Mouse (Mus musculus): ENCODE results near the gene 2010111I01Rik.

The 2010111I01Rik gene

DNA sequence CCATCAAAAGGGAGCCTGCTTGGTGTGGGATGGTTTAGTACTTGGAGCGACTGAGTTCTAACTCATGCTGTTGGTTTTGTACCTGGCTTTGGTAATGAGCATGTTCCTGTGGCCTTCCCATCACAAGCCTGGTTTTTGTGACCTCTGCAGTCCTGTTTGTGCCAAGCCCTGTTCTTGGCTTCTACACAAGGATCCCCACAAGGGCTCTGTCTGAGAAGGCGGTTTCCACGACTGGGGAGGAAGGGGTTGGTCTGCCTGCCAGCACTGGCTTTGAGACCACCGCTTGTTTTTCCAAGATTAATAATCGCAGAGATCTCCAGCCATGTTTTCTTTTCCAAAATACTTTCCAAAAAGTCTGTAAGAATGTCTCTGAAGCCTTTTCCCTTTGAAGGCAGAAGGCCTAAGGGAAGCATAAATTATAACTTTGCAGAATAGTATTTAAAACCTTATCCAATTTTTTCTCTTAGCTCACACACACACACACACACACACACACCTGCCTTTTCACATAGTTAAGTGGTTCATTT lies 67.7 kb downstream of the 2010111I01Rik start:
- no peak for DNase-seq

DNA sequence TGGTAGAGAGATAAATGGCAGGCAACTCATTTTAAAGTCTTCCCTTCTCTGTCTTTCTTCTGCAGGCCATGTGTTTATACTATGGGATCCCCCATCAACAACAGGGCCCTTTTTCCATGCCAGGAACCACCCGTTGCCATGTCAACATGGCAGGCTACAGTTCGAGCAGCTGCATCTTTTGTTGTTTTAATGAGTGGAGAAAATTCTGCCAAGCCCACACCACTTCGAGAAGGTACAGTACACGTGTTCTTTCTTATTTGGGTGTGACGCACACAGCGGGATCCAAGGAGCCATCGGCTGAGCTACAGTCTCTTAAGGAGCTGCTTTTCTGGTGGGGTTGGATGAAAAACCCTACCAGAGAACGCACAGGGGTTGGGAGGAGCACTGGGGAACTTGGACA lies 68.3 kb downstream of the 2010111I01Rik start:
- peak; percentile 6 to 45 for DNase-seq

DNA sequence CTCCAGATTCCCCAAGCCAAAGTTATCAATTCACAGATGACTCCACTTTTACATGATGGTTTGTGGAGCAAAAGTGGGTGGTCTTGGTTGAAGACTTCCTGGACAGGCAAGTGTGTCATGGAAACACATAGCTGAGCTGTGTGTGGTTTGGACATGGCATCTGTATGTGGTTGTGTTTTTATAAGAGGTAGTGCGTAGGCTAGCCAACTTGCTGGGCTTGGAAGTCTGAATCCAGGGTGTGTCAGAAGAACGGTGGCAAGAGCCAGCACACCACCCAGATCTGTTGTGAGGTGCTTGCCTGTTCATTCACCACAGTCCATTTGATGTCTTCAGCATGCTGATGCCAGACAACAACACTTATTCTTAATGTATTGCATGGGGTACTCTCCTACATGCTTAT lies 68.7 kb downstream of the 2010111I01Rik start:
- no peak for DNase-seq

DNA sequence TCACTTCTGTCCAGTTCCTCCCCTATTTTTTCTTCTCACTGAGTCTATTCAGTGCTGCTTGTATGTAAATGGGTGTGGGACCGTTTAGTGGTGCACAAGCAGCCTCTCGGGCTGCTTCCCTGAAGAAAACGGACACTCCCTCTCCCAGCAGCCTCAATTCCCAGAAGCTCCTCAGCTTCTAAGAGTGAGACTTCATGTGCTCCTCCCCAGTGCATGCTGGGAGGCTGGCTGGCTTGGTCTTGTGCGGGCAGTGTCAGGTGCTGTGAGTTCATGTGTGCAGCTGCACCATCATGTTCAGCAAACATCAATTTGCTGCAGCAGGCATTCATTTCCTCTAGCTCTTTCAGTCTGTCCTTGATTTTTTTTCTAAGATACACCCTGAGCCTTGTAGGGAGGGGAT lies 70.0 kb downstream of the 2010111I01Rik start:
- DNase-seq, result no peak

DNA sequence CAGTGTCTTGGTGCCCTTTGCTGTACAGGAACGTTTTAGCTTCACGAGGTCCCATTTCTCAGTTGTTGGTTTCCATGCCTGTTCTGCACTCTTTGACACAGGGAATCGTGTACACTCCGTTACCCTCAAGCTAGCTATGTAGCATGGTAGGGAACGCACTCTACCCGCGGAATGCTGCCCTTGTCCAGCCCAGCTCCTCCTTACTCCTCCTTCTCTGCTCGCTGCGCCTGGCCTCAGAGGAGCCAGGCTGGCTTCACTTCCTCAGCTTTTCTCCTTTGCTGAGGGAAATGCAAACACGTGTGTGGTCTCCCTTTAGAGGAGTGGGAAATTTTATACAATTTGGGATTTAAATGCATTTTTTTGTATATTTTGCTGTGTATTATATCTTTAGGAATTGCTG lies 73.2 kb downstream of the 2010111I01Rik start:
- DNase-seq, result no peak

DNA sequence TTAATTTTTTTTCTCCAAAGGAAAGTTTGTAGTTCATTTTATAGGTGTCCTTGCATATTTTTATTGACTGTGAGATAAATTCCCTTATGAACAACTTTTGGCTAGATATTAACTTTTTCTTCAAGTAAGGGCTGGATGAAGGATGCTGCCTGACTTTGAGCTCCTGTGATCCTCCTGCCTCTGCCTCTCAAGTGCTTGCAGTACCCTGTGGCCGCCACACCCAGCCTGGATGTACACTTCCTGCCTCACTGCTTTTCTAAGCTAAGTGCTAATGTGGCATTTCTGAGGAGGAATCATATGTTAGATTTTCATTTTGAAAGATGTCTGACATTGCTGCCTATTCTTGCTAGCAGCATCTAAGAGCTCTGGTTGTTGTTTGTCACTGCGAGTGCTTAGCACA lies 73.7 kb downstream of the 2010111I01Rik start:
- DNase-seq, result no peak

DNA sequence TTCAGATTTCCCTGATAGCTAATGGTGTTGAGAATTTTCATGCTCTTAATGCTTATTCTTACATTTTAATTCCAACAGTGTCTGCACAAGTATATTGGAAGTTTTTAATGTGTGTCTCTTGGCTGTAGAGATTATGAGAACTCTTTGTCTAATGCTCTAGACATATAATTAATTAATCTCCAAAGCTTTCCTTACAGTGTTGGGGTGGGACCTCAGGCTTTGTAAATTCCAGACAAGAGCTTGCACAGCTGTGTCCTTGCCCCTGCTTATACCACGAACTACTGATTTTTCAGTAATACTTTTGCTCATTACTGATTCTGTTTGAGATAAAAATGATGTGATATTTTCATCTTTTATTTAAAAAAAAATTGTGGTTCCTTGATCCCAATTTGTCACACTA lies 74.2 kb downstream of the 2010111I01Rik start:
- DNase-seq, result no peak

DNA sequence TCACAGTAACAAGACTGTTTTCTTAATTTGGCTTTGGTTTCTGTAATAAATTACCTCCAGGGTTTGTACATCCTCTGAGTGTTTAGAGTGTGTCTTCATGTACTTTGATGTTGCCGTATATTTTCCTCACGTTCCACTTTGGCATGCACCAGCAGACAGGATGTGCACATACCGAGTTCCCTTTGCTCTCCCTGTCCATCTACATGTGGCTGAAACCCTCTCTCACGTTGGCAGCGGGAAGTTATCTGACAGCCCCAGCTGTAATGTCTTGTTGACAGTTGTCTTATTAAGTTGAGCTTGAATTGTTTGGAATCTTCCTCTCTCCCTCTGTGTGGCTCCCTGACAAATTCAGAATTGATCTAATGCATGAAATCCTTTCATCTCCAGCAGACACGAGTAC lies 74.6 kb downstream of the 2010111I01Rik start:
- peak; percentile 64 to 78 for DNase-seq

DNA sequence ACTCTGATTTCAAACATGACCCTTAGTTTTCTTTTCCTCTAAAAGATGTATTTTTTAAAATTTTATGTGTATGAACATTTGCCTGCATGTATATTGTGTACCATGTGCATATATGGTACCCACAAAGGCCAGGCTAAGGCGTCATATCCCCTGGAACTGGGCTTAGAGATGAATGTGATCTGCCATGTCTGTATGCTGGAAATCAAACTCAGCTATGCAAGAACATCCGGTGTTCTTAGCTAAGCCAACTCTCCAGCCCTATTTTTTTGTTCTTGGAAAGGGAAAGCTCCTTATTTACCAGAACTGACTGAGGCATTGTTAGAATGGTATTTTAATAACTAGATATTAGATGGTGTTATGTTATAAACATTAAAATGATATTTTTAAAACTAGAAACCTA lies 75.2 kb downstream of the 2010111I01Rik start:
- DNase-seq, result peak in 1 of 2 experiments; percentile 9

DNA sequence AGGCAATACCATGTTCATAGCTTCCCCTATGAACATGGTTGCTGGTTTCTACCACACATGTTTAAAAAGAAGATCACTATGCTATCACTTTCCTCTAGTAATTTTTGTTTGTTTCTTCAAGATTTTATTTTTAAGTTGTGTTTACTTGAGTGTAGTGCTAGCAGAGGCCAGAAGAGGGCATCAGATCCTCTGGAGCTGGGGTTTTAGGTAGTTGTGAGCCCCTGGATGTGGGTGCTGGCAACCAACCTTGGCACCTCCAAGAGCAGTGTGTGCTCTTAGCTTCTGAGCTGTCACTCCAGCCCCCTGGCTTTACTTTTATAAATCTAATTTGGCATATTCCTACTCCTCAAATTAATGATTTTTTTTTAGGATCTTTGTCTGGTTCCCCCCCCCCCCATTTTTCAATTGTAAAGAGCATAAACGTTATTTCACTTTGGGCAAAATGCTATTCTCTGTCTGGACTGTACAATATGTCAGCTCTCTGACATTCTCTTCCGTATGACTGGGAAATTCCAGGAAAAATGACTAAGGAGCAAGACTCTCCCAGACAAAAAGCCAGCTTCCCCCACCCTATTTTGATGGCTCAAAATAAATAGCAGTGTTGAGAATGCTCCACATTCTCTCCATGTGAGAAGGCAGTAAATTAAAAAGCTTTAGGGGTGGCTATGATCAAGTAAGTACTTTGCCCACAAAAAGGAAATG lies 81.0 kb downstream of the 2010111I01Rik start:
- DNase-seq, result no peak

DNA sequence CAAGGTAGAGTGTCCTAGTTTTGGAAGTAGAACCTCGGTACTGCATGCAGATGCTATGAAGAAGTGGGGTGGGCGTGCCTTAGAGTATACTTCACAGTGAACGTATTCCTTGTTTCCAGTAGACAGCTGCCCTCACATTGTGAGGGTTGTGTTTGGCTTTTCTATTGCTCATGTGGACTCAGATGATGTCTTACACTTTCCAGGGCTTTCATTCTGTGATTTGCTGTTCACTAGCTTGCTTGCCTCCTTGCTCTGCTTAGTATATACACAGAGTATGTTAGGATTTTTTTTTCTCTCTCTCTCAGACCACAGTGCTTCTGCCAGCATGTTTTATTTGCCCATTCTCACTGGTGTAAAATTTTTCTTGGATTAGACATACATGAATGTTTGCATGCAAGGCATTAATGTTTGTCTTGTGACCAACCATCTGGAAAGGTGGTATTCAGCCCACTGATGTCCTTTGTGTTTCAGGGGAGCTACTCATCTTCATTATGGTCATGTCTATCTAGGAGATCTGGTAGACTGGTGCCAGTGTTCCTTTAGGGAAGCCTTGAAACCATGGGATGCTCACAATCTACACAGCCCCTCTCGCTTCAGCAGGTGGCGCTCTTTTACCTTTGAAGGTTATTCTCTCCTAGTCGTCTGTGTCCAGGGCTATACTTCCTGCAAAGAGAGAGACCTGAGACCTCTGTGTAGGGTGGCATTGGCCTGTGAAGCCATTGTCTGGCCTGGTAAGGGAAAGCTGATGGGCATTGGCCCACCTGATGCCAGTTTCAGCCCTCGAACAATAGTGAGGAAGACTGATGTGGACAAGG lies 81.7 kb downstream of the 2010111I01Rik start:
- peak; percentile 69 to 79 for DNase-seq

DNA sequence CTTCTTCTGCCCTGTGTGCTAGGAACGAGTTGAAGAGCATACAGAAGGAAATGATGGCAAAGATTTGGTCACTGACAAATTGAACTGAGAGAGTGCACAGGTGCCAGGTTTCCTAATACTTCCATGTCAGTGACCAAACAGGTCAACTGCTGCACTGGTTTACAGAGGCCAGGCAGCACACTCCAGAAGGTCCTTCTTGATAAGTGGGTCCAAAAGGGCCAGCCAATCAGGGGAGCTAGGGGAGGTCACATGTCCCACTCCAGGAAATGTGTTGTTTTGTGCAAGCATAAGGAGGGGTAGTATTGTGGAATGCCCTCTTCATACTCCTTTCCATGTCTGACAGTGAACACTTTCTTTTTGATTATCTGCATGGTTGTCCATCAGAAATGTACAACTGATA lies 99.0 kb downstream of the 2010111I01Rik start:
- peak; percentile 36 to 49 for DNase-seq

DNA sequence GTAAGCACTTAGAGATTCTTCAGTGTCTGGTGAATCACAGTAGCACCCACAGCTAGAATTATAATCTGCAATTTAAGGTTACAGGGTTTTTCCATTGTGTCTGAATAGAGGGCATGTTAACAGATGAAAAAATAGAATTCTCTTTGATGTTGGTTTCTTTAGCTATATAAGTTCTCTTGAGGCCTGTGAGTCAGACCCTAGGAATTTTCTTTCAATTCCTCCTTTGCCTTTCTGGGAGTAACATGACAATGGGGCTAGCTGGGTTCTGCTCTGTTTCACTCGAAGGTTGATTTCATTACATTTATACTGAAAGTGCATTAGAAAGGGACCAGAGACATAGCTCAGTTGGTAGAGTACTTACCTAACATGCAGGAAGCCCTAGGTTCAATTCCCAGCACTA lies 101.9 kb downstream of the 2010111I01Rik start:
- DNase-seq, result no peak

DNA sequence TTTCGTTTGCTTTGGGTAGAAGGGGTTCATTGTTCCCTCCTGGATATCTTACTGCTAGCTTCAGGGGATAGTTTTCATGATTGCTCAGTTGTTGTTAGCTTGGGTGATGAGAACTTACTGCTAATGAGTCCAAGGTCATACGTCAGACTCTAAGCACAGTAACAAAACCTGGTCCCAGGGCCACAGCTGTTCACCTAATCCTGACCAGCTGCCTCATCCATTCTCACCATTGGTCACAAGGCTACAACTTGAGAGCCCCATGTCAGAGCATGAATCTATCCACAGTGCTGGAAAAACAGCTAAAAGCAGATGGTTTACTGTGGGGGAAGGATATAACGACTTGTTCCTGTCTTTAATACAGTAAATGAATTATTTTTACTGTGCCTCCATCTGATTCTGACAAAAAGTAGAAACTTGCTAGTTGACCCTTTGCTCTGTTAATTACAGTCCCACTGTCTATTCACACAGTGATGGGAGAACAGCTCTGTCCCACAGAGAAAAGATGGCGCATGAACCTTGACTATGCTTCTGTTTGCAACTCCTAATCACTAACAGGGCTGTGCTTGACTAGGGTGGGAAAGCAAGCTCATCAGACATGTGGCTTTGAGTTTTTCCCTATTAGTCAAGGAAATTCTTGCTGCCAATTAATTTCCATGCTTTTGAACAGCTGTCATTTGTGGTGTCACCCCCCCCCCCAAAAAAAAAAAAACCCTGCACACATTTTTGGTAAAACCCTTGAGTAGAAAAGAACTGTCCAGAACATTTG lies 103.9 kb downstream of the 2010111I01Rik start:
- no peak for DNase-seq

DNA sequence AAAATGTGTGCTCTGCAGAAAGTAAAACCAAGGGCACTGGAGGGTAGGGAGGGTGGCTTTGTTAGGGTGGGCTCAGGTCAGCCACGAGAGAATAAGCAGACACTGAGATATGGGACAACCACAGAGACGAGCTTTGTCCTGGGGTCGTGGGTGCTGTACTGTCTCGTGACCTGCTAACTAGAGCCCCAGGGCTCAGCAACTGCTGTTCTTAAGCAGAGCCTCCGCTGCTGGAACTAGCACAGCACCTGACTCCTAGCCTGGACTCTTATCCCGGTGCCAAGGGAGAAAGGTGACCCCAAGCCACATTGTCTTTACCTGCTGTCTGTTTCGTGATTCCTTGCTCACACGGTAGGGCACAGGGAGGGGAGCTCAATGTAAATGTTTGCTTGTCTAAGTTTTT lies 107.2 kb downstream of the 2010111I01Rik start:
- no peak for DNase-seq

DNA sequence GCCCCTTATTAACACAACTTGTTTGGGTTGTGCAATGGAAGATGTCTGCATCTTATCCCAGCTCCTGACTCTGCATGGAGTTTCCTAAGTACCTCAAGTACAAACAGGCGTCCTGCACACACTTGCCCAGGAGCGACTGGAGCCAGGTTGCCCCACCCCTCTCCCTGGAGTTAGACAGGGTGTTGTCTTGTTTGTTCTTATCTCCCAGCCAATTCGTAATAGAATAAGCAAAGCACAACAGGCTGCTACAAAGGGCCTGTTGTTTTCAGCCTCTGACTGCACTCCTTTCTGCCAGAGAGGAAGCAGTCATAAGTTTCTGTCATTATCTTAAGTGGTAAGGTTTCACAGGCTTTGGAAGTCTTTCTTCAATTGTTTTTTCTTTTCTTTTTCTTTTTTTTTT lies 107.7 kb downstream of the 2010111I01Rik start:
- DNase-seq, result peak in 1 of 2 experiments; percentile 60

DNA sequence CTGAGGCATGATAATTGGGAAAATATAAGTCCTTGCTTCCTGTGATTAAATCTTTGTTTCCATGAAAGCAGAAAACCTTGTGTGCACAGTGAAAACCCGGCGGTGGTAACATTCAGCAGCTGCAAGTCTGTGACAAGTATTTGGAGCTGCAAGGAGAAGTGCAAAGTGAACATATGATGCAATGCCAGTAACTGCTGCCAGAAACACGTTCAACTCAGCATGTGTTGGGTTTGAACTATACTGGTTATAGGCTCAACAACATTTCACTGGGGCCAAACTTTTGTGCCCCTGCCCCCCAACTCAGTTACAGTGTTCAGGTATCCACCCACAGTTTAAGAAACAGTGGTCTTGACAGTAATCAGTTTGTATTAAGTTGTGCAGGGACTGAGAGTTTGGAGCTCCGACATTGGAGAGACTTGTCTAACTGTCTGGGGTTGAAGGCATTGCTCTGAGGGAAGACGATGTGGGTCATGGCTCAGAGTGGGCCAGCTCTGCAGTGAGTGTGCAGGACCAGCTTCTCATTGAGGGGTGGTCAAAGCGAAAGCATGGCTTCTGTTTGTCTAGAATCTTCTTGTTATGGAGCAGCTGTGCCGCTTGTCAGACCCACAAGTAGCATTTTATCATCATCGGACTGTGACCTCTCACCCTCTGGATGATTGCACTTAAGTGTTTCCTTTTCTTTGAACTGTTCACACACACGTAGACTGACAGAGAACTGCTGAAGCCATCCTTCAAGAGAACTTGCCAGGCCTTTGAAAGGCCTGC lies 109.4 kb downstream of the 2010111I01Rik start:
- peak; percentile 57 for DNase-seq

DNA sequence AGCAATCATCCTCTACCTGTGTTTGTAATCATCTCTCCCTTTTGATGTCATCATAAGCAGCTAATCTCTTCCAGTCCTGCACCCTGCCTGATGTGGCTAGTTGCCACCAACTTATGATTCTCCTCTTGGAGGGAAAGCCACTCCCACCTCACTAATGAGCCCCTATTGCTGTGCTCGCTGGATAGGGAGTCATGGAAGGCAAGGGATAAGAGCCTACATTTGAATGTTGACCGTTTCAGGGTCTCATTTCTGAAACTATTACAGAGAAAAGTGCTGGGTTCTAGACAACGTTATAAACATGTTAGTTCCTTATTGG lies 109.9 kb downstream of the 2010111I01Rik start:
- DNase-seq, result no peak

DNA sequence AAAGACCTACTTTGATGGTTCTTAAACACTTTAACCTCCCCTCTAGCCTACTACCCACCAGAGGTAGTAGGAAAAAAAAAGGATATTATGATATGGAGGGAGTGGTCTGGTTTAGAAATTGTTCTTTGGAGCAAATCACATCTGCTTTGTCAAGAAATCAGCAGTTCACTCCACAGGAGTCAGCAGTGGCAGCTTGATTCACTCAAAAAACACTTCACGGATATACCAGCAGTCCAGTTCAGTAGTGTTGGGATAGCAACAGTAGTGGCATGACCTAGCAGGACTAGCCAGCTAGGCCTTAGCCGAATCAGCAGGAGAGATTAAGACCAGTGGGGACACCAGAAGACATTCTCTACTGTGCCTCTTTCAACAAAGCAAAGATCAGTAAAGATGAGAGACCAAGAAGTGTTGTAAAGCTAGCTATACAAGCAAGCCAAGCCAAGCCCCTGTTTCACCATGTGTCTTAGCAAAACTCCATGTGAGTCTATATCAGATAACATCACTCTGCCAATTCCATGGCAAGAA lies 110.7 kb downstream of the 2010111I01Rik start:
- DNase-seq, result no peak

DNA sequence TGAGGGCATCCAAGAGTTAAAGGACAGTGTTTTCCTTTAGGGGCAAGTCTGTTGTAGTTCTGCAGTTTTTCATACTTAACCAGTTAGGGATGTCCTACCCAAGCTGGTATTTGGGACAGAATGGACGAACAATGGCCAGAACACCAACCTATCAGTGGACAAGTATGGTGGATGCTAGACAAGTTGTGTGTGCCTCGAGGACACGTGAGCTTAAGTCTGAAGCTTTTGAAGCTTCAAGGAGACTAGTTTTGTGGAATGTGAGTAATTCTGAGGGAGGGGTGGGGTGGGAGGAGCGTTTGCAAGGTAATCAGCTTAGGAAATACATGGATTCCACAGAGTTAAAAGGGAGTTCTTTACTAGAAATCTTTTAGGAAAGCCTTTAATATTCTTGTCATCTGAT lies 115.5 kb downstream of the 2010111I01Rik start:
- no peak for DNase-seq

DNA sequence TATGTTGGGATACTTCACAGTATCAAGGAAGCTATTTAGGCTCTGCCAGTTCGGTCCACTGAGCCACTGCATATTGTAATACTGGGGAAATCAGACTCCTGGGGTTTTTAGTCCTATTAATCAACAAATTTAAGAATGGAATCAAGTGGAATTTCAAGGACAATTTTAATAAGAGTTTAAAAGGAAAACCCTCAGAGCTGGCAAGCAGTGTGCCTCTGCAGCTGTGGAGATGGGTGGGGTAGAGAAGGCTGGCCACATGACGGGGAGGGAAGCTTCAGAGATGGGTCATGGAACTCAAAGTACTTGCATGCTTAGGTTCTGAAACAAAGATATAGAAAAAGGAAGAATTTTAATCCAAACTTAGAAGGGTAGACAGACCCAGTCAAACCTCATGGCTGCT lies 116.1 kb downstream of the 2010111I01Rik start:
- DNase-seq, result no peak

DNA sequence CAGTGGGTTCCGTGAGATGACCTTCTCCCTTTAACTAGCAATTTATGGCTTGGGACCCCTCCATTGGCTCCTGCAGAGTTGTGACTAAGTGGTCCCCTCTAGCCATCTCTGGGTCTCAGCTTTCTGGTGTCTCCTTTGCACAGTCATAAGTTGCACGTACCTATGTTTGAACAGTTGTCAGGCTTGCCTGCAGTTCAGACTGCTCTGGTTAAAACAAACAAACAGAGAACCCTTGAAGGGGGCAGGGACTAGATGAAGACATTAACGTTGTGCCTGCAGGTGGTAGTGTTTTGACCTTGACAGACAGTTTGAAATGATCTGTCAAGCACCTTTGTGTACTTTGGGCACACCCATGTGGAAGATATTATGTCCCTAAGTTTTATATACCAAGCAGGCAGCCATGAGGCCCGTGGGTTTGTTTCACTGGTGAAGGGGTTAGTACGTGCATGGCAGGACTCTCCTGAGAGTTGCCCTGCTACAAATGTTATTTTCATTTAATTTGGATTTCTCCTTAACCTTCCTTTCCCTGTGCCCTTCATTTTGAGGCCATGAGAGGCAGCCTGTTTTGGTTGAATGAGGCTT lies 118.0 kb downstream of the 2010111I01Rik start:
- DNase-seq, result no peak
